Comparison of ENCODE assay signal across 19 mouse cellular contexts in genomic region chr5:122775646-122776286, GRCm38 (mm10). TPM values are rescaled to one million over a fixed set of nuclear protein-coding genes. Genes with fewer than 3 reads are reported as not detected.
A peak's percentile ranks its signal among the peaks of the same experiment; 100 is the strongest.
DNase-seq lines count a peak whose midpoint lies in the region; ATAC-seq and TF ChIP-seq lines count a peak whose summit lies in the region.
"Had no signal": no experiment of that assay in that cellular context is flagged by ENCODE, and none has a peak within 500 bp of the region (broad histone marks: within the 10 kb centered on the region; RNA-seq: fewer than 3 reads in every experiment).

No protein-coding gene starts in this region.

- 72% methylated on average over 14 of the region's 14 CpGs for WGBS in liver, postnatal 0 days (ENCODE audit: insufficient replicate concordance)
- 87% methylated on average over 14 of the region's 14 CpGs for WGBS in hindbrain, embryonic 14.5 days

- intact Hi-C loops in gastrocnemius, adult 2 months (cut with DNase I): no loop called here
- intact Hi-C loops in left cerebral cortex, adult 2 months (cut with DNase I): loop anchor here (5.0 kb wide), 2 partner anchors 123 to 273 kb away; partner anchors contain the start of gene Atp2a2

- peak overlapping the region; percentile 47 for H3K4me2 ChIP-seq in liver, postnatal 0 days (ENCODE audit: low read depth, low read length)
- no peak overlapping the region for H3K4me2 ChIP-seq in hindbrain, embryonic 14.5 days (replicated peaks)
- H3K4me2 ChIP-seq: limb, embryonic 13.5 days; neural tube, embryonic 15.5 days had no signal

- peaks cover 27% of the 10 kb centered on the region for H3K4me1 ChIP-seq in liver, postnatal 0 days (ENCODE audit: insufficient read depth)
- 0 out of 2 replicates have a peak, but pooled peaks cover 12% of the 10 kb centered on the region for H3K4me1 ChIP-seq in hindbrain, embryonic 14.5 days (replicated peaks; ENCODE audit: control insufficient read depth, insufficient read depth, low read length)

- no peaks in the 10 kb centered on the region for H3K9me3 ChIP-seq in liver, postnatal 0 days (ENCODE audit: low read length)
- no peaks in the 10 kb centered on the region for H3K9me3 ChIP-seq in hindbrain, embryonic 14.5 days (ENCODE audit: control insufficient read depth, low read length)
- H3K9me3 ChIP-seq: G1E; midbrain, embryonic 10.5 days; neural tube, embryonic 15.5 days had no signal

- no peaks in the 10 kb centered on the region for H3K27me3 ChIP-seq in liver, postnatal 0 days (ENCODE audit: insufficient read depth, low read length)
- no peaks in the 10 kb centered on the region for H3K27me3 ChIP-seq in hindbrain, embryonic 14.5 days (ENCODE audit: control insufficient read depth, insufficient read depth, low read length)
- H3K27me3 ChIP-seq: limb, embryonic 13.5 days; neural tube, embryonic 15.5 days had no signal

- TF ChIP-seq CTCF in gastrocnemius, adult 2 months (IDR thresholded peaks at IDR 0.05): no peak
- TF ChIP-seq CTCF in left cerebral cortex, adult 2 months (IDR thresholded peaks at IDR 0.05): no peak
- TF ChIP-seq CTCF in liver, postnatal 0 days (IDR thresholded peaks at IDR 0.05; ENCODE audit: low read depth): no peak

- H3K9ac ChIP-seq in liver, postnatal 0 days (replicated peaks): no peak overlapping the region
- no peak overlapping the region for H3K9ac ChIP-seq in hindbrain, embryonic 14.5 days
- H3K9ac ChIP-seq: limb, embryonic 13.5 days; neural tube, embryonic 15.5 days had no signal

- H3K4me3 ChIP-seq in gastrocnemius, adult 2 months: peak overlapping the region; percentile 19; the same call in 1 of the 2 replicates
- H3K4me3 ChIP-seq in left cerebral cortex, adult 2 months: peak overlapping the region; percentile 38
- H3K4me3 ChIP-seq in liver, postnatal 0 days (ENCODE audit: low read depth, low read length): no peak overlapping the region
- no peak overlapping the region for H3K4me3 ChIP-seq in hindbrain, embryonic 14.5 days (replicated peaks; ENCODE audit: low read length)
- H3K4me3 ChIP-seq: embryonic facial prominence, embryonic 10.5 days; limb, embryonic 13.5 days; midbrain, embryonic 10.5 days; neural tube, embryonic 15.5 days had no signal

- no peak for DNase-seq in gastrocnemius, adult 2 months
- no peak for DNase-seq in gastrocnemius, adult 18-20 months (ENCODE audit: low spot score)
- DNase-seq in left cerebral cortex, adult 2 months (ENCODE audit: extremely low spot score in 1 of 2, low spot score in 2 of 2): no peak
- DNase-seq in left cerebral cortex, adult 9 months (ENCODE audit: low spot score in 2 of 2): no peak
- DNase-seq in brain, adult 2 months (ENCODE audit: low read depth, low spot score): peak; percentile 72
- no peak for DNase-seq in liver, postnatal 0 days
- no peak for DNase-seq in hindbrain, embryonic 14.5 days (ENCODE audit: low spot score)
- DNase-seq: adrenal gland, adult 2 months; B cell, adult 2 months; gastrocnemius, postnatal 36 days; heart, postnatal 14 days; lung, postnatal 10 days; retina, postnatal 1 day; thymus, postnatal 14 days had no signal

- no peak for ATAC-seq in liver, postnatal 0 days
- no peak for ATAC-seq in hindbrain, embryonic 14.5 days (ENCODE audit: low FRiP score)

- TF ChIP-seq EP300 in liver, postnatal 0 days (IDR thresholded peaks at IDR 0.05; ENCODE audit: low read depth): no peak

- H3K27ac ChIP-seq in gastrocnemius, adult 2 months: peak overlapping the region; percentile 43
- peak overlapping the region; percentile 88 for H3K27ac ChIP-seq in left cerebral cortex, adult 2 months
- peak overlapping the region; percentile 1; the same call in 1 of the 2 replicates for H3K27ac ChIP-seq in liver, postnatal 0 days (ENCODE audit: low read depth)
- no peak overlapping the region for H3K27ac ChIP-seq in hindbrain, embryonic 14.5 days
- H3K27ac ChIP-seq: embryonic facial prominence, embryonic 10.5 days; limb, embryonic 13.5 days; midbrain, embryonic 10.5 days; neural tube, embryonic 15.5 days had no signal

- H3K36me3 ChIP-seq in liver, postnatal 0 days (replicated peaks; ENCODE audit: insufficient read depth, low read length): no peaks in the 10 kb centered on the region
- H3K36me3 ChIP-seq in hindbrain, embryonic 14.5 days (replicated peaks; ENCODE audit: control insufficient read depth, insufficient read depth): no peaks in the 10 kb centered on the region
- H3K36me3 ChIP-seq: neural tube, embryonic 15.5 days had no signal

RNA-seq across cellular contexts. Expression of gene Camkk2, which starts 3.4 kb away (rescaled TPM):
- total RNA-seq in gastrocnemius, adult 2 months (2021): 1 to 10 TPM; 3.6 to 5.2 TPM
- total RNA-seq in gastrocnemius, adult 18-20 months (2021): 1 to 10 TPM; 3.0 to 3.9 TPM
- 100 to 1,000 TPM; 238 to 248 TPM for total RNA-seq in left cerebral cortex, adult 2 months (2021)
- polyA plus RNA-seq in liver, postnatal 0 days (2015; fragmentation: Nextera tagmentation; extraction: Ambion mirVana): 9.7 and 10.6 TPM in 2 replicates
- 57.2 and 59.2 TPM in 2 replicates for polyA plus RNA-seq in hindbrain, embryonic 14.5 days (2014; fragmentation: Nextera tagmentation; extraction: Ambion mirVana)

RNA-seq across cellular contexts. Expression of gene Anapc5, which starts 45.4 kb away (rescaled TPM):
- total RNA-seq in gastrocnemius, adult 2 months (2021): 100 to 1,000 TPM; 366 to 502 TPM
- 100 to 1,000 TPM; 466 to 498 TPM for total RNA-seq in gastrocnemius, adult 18-20 months (2021)
- 100 to 1,000 TPM; 222 to 229 TPM for total RNA-seq in left cerebral cortex, adult 2 months (2021)
- 103 and 117 TPM in 2 replicates for polyA plus RNA-seq in liver, postnatal 0 days (2015; fragmentation: Nextera tagmentation; extraction: Ambion mirVana)
- polyA plus RNA-seq in hindbrain, embryonic 14.5 days (2014; fragmentation: Nextera tagmentation; extraction: Ambion mirVana): 487 and 525 TPM in 2 replicates

Comparison
In these comparisons a context has a peak if more than half of its experiments do, and no peak if none do; other contexts are left out.
1. H3K4me3 ChIP-seq: peak in gastrocnemius, adult 2 months (single experiment) and left cerebral cortex, adult 2 months (single experiment); none in liver, postnatal 0 days (single experiment) and hindbrain, embryonic 14.5 days (single experiment).
2. RNA of gene Camkk2, which starts 3.4 kb away (total RNA-seq): 238 to 248 TPM in left cerebral cortex, adult 2 months; 3.6 to 5.2 TPM in gastrocnemius, adult 2 months and 3.0 to 3.9 TPM in gastrocnemius, adult 18-20 months; every median in the first group is over 10 times any median in the second.